Mouse (Mus musculus): ENCODE results near the gene Nek2. TPM values are rescaled to one million over a fixed set of nuclear protein-coding genes. Genes with fewer than 3 reads are reported as not detected.

Gene Nek2
- total RNA-seq, 4 experiments from 2014 or later: 0.27 to 0.99 (median 0.54) TPM

- no peak for DNase-seq (ENCODE audit: low spot score in 2 of 2)
These were observed 7.0 kb upstream of the Nek2 start for GRCm38 (mm10) chr1:191814240-191814639.

GRCm38 (mm10) chr1:191814935-191815334, 6.3 kb upstream of the Nek2 start:
- no peak for DNase-seq (ENCODE audit: low spot score in 2 of 2)

- DNase-seq (ENCODE audit: low spot score in 2 of 2): no peak
These were observed 4.6 kb upstream of the Nek2 start for GRCm38 (mm10) chr1:191816596-191816995.

- DNase-seq (ENCODE audit: low spot score in 2 of 2): peak; percentile 63 to 73
These were observed 3.7 kb upstream of the Nek2 start for GRCm38 (mm10) chr1:191817418-191818144.

GRCm38 (mm10) chr1:191818145-191818631, 3.1 kb upstream of the Nek2 start:
- DNase-seq (ENCODE audit: low spot score in 2 of 2): no peak

- no peak for DNase-seq (ENCODE audit: low spot score in 2 of 2)
These were observed 2.2 kb upstream of the Nek2 start for GRCm38 (mm10) chr1:191819026-191819425.

- DNase-seq (ENCODE audit: low spot score in 2 of 2): no peak
These were observed 306 bp upstream of the Nek2 start for GRCm38 (mm10) chr1:191820951-191821325.

- no peak for DNase-seq (ENCODE audit: low spot score in 2 of 2)
These were observed 7.9 kb downstream of the Nek2 start for GRCm38 (mm10) chr1:191829124-191829523.

- DNase-seq (ENCODE audit: low spot score in 2 of 2): no peak
These were observed 12.2 kb downstream of the Nek2 start for GRCm38 (mm10) chr1:191833396-191833795.

- DNase-seq (ENCODE audit: low spot score in 2 of 2): peak; percentile 28 to 31
These were observed 13.6 kb downstream of the Nek2 start for GRCm38 (mm10) chr1:191834825-191835224.

- DNase-seq (ENCODE audit: low spot score in 2 of 2): no peak
These were observed 15.2 kb downstream of the Nek2 start for GRCm38 (mm10) chr1:191836318-191836985.

GRCm38 (mm10) chr1:191837691-191838090, 16.4 kb downstream of the Nek2 start:
- DNase-seq (ENCODE audit: low spot score in 2 of 2): no peak

GRCm38 (mm10) chr1:191838994-191839741, 17.9 kb downstream of the Nek2 start:
- no peak for DNase-seq (ENCODE audit: low spot score in 2 of 2)

- DNase-seq (ENCODE audit: low spot score in 2 of 2): no peak
These were observed 19.7 kb downstream of the Nek2 start for GRCm38 (mm10) chr1:191840774-191841565.

- DNase-seq (ENCODE audit: low spot score in 2 of 2): no peak
These were observed 21.0 kb downstream of the Nek2 start for GRCm38 (mm10) chr1:191842247-191842646.

GRCm38 (mm10) chr1:191846667-191847066, 25.4 kb downstream of the Nek2 start:
- DNase-seq (ENCODE audit: low spot score in 2 of 2): no peak

- no peak for DNase-seq (ENCODE audit: low spot score in 2 of 2)
These were observed 28.3 kb downstream of the Nek2 start for GRCm38 (mm10) chr1:191849501-191849900.

- DNase-seq (ENCODE audit: low spot score in 2 of 2): no peak
These were observed 32.2 kb downstream of the Nek2 start for GRCm38 (mm10) chr1:191853442-191853841.

- DNase-seq (ENCODE audit: low spot score in 2 of 2): no peak
These were observed 33.5 kb downstream of the Nek2 start for GRCm38 (mm10) chr1:191854716-191855115.

- DNase-seq (ENCODE audit: low spot score in 2 of 2): no peak
These were observed 34.1 kb downstream of the Nek2 start for GRCm38 (mm10) chr1:191855136-191855878.
